Mouse (Mus musculus) megakaryocyte, embryonic 14.5 days (primary cell): ENCODE measurements around the gene Ripk1.

Source experiments
- FLI1 ChIP-seq: IDR thresholded peaks from 2 replicates; pipeline ENCODE4 v1.6.1; 2012; ENCODE audit warnings: low read length, inconsistent platforms, mixed read lengths
- GATA1 ChIP-seq: IDR thresholded peaks from 3 replicates; pipeline ENCODE4 v1.6.1; 2012; ENCODE audit warnings: mixed read lengths, low read length, inconsistent platforms, borderline replicate concordance

GRCm38 (mm10) chr13:34084026-34084750 lies 82.0 kb downstream of the Ripk1 start:
- TF ChIP-seq GATA1 (no peak), FLI1 (no peak)
